Mouse (Mus musculus) neural tube, embryonic 13.5 days (tissue): ENCODE measurements at regions not wholly inside any gene's neighbourhood (a gene's known extent, or its start where the extent isn't known, plus 50 kb on each side); places are given as distances from the start of the nearest gene placed in this dataset.

Experiments used
- ATAC-seq: fragments of 200-750 bp; cut with Nextera tagmentation; 2 replicates; pipeline ENCODE4 v1.8.0; 2017; ENCODE audit warnings: low read depth, mild to moderate bottlenecking, moderate TSS enrichment, moderate library complexity
- H3K27ac ChIP-seq: fragments of 300-500 bp; sonication (generic); replicated peaks from 2 replicates; pipeline ENCODE4 v1.5.1; 2015; ENCODE audit warnings: moderate library complexity, mild to moderate bottlenecking, inconsistent platforms
- H3K27me3 ChIP-seq: fragments of 300-500 bp; sonication (generic); 2 replicates; pipeline ENCODE4 v1.6.1; 2015; ENCODE audit warnings: mild to moderate bottlenecking, inconsistent platforms
- H3K36me3 ChIP-seq: fragments of 300-500 bp; sonication (generic); 2 replicates; pipeline ENCODE4 v1.6.1; 2015; ENCODE audit warnings: mild to moderate bottlenecking, inconsistent platforms
- H3K4me1 ChIP-seq: fragments of 300-500 bp; sonication (generic); replicated peaks from 2 replicates; pipeline ENCODE4 v1.6.1; 2015; ENCODE audit warnings: inconsistent platforms
- H3K4me2 ChIP-seq: fragments of 300-500 bp; sonication (generic); 2 replicates; pipeline ENCODE4 v1.6.1; 2015; ENCODE audit warnings: inconsistent platforms, mild to moderate bottlenecking, moderate library complexity
- H3K4me3 ChIP-seq: fragments of 300-500 bp; sonication (generic); 2 replicates; pipeline ENCODE4 v1.5.1; 2015; ENCODE audit warnings: mild to moderate bottlenecking, inconsistent platforms
- H3K9ac ChIP-seq: fragments of 300-500 bp; sonication (generic); 2 replicates; pipeline ENCODE4 v1.6.1; 2015; ENCODE audit warnings: moderate library complexity, mild to moderate bottlenecking, inconsistent platforms
- H3K9me3 ChIP-seq: fragments of 300-500 bp; sonication (generic); 2 replicates; pipeline ENCODE4 v1.6.1; 2016; ENCODE audit warnings: inconsistent platforms
- WGBS: fragments of 180-500 bp; shearing (Covaris S2); methylation state at CpG from one replicate; pipeline ENCODE4 v1.1.7; 2015; 5-methylcytosine and 5-hydroxymethylcytosine counted together

GRCm38 (mm10) chr17:65000626-65001135 is 164.8 kb upstream of the 4930583I09Rik start:
- no peak for ATAC-seq
- Histone ChIP-seq H3K4me3 (no peak overlapping the region), H3K4me1 (no peaks in the 10 kb centered on the region), H3K4me2 (no peak overlapping the region), H3K9me3 (0 out of 2 replicates have a peak, but pooled peaks cover 4% of the 10 kb centered on the region), H3K9ac (no peak overlapping the region), H3K36me3 (no peaks in the 10 kb centered on the region), H3K27ac (no peak overlapping the region), H3K27me3 (no peaks in the 10 kb centered on the region)
- 79% methylated on average over 5 of the region's 5 CpGs for WGBS

- H3K27ac ChIP-seq: no peak overlapping the region
- H3K36me3 ChIP-seq: no peaks in the 10 kb centered on the region
- 88% methylated on average over 10 of the region's 10 CpGs for WGBS
- no peaks in the 10 kb centered on the region for H3K27me3 ChIP-seq
- ATAC-seq: no peak
- no peaks in the 10 kb centered on the region for H3K9me3 ChIP-seq
- no peak overlapping the region for H3K4me3 ChIP-seq
- no peak overlapping the region for H3K4me2 ChIP-seq
- H3K9ac ChIP-seq: no peak overlapping the region
- H3K4me1 ChIP-seq: no peaks in the 10 kb centered on the region
Measured at GRCm38 (mm10) chr17:64994483-64994882, 158.6 kb upstream of the 4930583I09Rik start.

GRCm38 (mm10) chr17:64991262-64991661 is 155.4 kb upstream of the 4930583I09Rik start:
- Histone ChIP-seq H3K4me2 (no peak overlapping the region), H3K9ac (no peak overlapping the region), H3K4me3 (no peak overlapping the region), H3K36me3 (no peaks in the 10 kb centered on the region), H3K4me1 (no peaks in the 10 kb centered on the region), H3K27ac (no peak overlapping the region), H3K27me3 (no peaks in the 10 kb centered on the region), H3K9me3 (no peaks in the 10 kb centered on the region)
- 58% methylated on average over 3 of the region's 3 CpGs for whole genome bisulfite sequencing
- ATAC-seq: no peak

- no peaks in the 10 kb centered on the region for H3K9me3 ChIP-seq
- H3K36me3 ChIP-seq: no peaks in the 10 kb centered on the region
- 84% methylated on average over 14 of the region's 14 CpGs for WGBS
- ATAC-seq: no peak
- H3K4me3 ChIP-seq: no peak overlapping the region
- H3K27me3 ChIP-seq: no peaks in the 10 kb centered on the region
- no peaks in the 10 kb centered on the region for H3K4me1 ChIP-seq
- H3K27ac ChIP-seq: no peak overlapping the region
- H3K9ac ChIP-seq: no peak overlapping the region
- no peak overlapping the region for H3K4me2 ChIP-seq
Measured at GRCm38 (mm10) chr17:64984276-64985011, 148.6 kb upstream of the 4930583I09Rik start.

- no peak overlapping the region for H3K4me3 ChIP-seq
- no peak overlapping the region for H3K27ac ChIP-seq
- no peaks in the 10 kb centered on the region for H3K27me3 ChIP-seq
- H3K4me1 ChIP-seq: no peaks in the 10 kb centered on the region
- H3K36me3 ChIP-seq: no peaks in the 10 kb centered on the region
- no peak overlapping the region for H3K4me2 ChIP-seq
- no peak for ATAC-seq
- 73% methylated on average over 2 of the region's 2 CpGs for WGBS
- H3K9me3 ChIP-seq: no peaks in the 10 kb centered on the region
- H3K9ac ChIP-seq: no peak overlapping the region
Measured at GRCm38 (mm10) chr17:64983480-64983879, 147.6 kb upstream of the 4930583I09Rik start.

GRCm38 (mm10) chr17:64964153-64964552 is 128.3 kb upstream of the 4930583I09Rik start:
- no peak overlapping the region for H3K9ac ChIP-seq
- no peaks in the 10 kb centered on the region for H3K4me1 ChIP-seq
- no peak for ATAC-seq
- H3K9me3 ChIP-seq: no peaks in the 10 kb centered on the region; the same call in 1 of the 2 replicates
- no peak overlapping the region for H3K4me3 ChIP-seq
- H3K27ac ChIP-seq: no peak overlapping the region
- no peak overlapping the region for H3K4me2 ChIP-seq
- WGBS: 84% methylated on average over 4 of the region's 4 CpGs
- H3K36me3 ChIP-seq: no peaks in the 10 kb centered on the region
- H3K27me3 ChIP-seq: no peaks in the 10 kb centered on the region

GRCm38 (mm10) chr17:64961887-64962286 is 126.0 kb upstream of the 4930583I09Rik start:
- no peaks in the 10 kb centered on the region for H3K4me1 ChIP-seq
- no peaks in the 10 kb centered on the region for H3K27me3 ChIP-seq
- no peak overlapping the region for H3K4me3 ChIP-seq
- H3K36me3 ChIP-seq: no peaks in the 10 kb centered on the region
- no peak for ATAC-seq
- H3K9ac ChIP-seq: no peak overlapping the region
- H3K4me2 ChIP-seq: no peak overlapping the region
- H3K9me3 ChIP-seq: no peaks in the 10 kb centered on the region
- H3K27ac ChIP-seq: no peak overlapping the region
- 78% methylated on average over 2 of the region's 2 CpGs for WGBS

GRCm38 (mm10) chr17:64957495-64957894 is 121.6 kb upstream of the 4930583I09Rik start:
- Histone ChIP-seq H3K27ac (no peak overlapping the region), H3K9ac (no peak overlapping the region), H3K4me3 (no peak overlapping the region), H3K36me3 (no peaks in the 10 kb centered on the region), H3K4me2 (no peak overlapping the region), H3K4me1 (no peaks in the 10 kb centered on the region), H3K9me3 (no peaks in the 10 kb centered on the region), H3K27me3 (no peaks in the 10 kb centered on the region)
- no peak for ATAC-seq
- 76% methylated on average over 9 of the region's 9 CpGs for WGBS

- no peak for ATAC-seq
- no peak overlapping the region for H3K4me2 ChIP-seq
- no peaks in the 10 kb centered on the region for H3K36me3 ChIP-seq
- no peaks in the 10 kb centered on the region for H3K4me1 ChIP-seq
- no peak overlapping the region for H3K9ac ChIP-seq
- H3K27ac ChIP-seq: no peak overlapping the region
- WGBS: 88% methylated on average over 7 of the region's 7 CpGs
- no peak overlapping the region for H3K4me3 ChIP-seq
- H3K9me3 ChIP-seq: no peaks in the 10 kb centered on the region
- no peaks in the 10 kb centered on the region for H3K27me3 ChIP-seq
Measured at GRCm38 (mm10) chr17:64956506-64956905, 120.6 kb upstream of the 4930583I09Rik start.

- H3K4me2 ChIP-seq: no peak overlapping the region
- H3K27me3 ChIP-seq: no peaks in the 10 kb centered on the region
- H3K9me3 ChIP-seq: no peaks in the 10 kb centered on the region
- no peak overlapping the region for H3K4me3 ChIP-seq
- no peaks in the 10 kb centered on the region for H3K36me3 ChIP-seq
- no peaks in the 10 kb centered on the region; the same call in 1 of the 2 replicates for H3K4me1 ChIP-seq
- ATAC-seq: no peak
- H3K27ac ChIP-seq: no peak overlapping the region
- 97% methylated on average over 7 of the region's 7 CpGs for WGBS
- H3K9ac ChIP-seq: no peak overlapping the region
Measured at GRCm38 (mm10) chr17:64953275-64953674, 117.4 kb upstream of the 4930583I09Rik start.

- ATAC-seq: no peak
- Histone ChIP-seq H3K27me3 (no peaks in the 10 kb centered on the region), H3K9ac (no peak overlapping the region), H3K9me3 (no peaks in the 10 kb centered on the region), H3K4me3 (no peak overlapping the region), H3K36me3 (no peaks in the 10 kb centered on the region), H3K27ac (no peak overlapping the region), H3K4me2 (no peak overlapping the region), H3K4me1 (no peaks in the 10 kb centered on the region; the same call in 1 of the 2 replicates)
- 53% methylated on average over 1 of the region's 1 CpGs for WGBS
Measured at GRCm38 (mm10) chr17:64951625-64951940, 115.7 kb upstream of the 4930583I09Rik start.

- WGBS: 55% methylated on average over 6 of the region's 6 CpGs
- Histone ChIP-seq H3K27ac (0 out of 2 replicates have a peak overlapping the region, but pooled peaks have one; percentile 49), H3K36me3 (no peaks in the 10 kb centered on the region), H3K9ac (no peak overlapping the region), H3K4me2 (no peak overlapping the region), H3K27me3 (no peaks in the 10 kb centered on the region), H3K9me3 (no peaks in the 10 kb centered on the region), H3K4me3 (no peak overlapping the region), H3K4me1 (no peaks in the 10 kb centered on the region; the same call in 1 of the 2 replicates)
- ATAC-seq: peak; percentile 40; the same call in 1 of the 2 replicates
Measured at GRCm38 (mm10) chr17:64950802-64951624, 115.1 kb upstream of the 4930583I09Rik start.
